Mouse (Mus musculus): ENCODE measurements around the gene Sec22c.

DNA sequence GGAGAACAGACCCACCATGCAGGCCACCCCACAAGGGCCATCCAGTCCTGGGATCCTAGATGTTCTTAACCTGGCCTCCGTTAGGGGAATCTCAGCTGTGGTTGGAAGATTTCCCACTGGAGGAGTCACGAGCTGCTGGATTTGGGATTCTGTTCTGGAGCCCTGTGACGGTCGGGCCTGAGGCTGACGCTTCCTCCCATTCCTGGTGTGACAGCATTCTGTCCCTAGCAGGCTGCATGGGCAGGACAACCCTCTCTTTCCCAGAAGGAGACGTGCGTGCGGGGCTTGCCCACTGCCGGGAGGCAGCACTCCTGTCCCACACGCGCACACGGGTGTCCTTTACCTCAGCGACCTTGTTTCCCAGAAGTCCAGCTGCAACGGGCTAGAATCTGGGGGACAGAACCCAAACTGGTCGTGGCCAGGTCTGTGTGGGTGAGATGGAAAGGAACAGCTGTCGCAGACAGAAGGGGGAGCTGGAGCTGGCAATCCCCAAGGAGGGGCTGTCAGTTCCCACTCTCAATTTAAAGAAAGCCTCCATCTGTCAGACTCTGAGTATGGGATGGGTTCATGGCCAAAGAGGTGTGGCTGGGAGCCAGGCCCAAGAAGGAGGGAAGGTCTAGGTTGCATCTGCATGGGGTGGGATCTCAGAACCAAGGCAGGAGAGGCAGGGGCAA, 38.2 kb downstream of the Sec22c start:
- TF ChIP-seq CTCF (conservative IDR thresholded peaks at IDR 0.05; ENCODE audit: low read length), result no peak
- TF ChIP-seq POU5F1 (IDR thresholded peaks at IDR 0.05; ENCODE audit: borderline replicate concordance, low read length), result no peak
- no peak for TF ChIP-seq NANOG (IDR thresholded peaks at IDR 0.05; ENCODE audit: borderline replicate concordance, low read length)
